Mouse (Mus musculus): Measurements from ENCODE around the gene Abhd14b.
"Not testable (repeated sequence)": the region's sequence is repeated elsewhere in the genome, so short reads cannot be mapped to it uniquely, and the experiment has no call there.

The Abhd14b gene

DNA sequence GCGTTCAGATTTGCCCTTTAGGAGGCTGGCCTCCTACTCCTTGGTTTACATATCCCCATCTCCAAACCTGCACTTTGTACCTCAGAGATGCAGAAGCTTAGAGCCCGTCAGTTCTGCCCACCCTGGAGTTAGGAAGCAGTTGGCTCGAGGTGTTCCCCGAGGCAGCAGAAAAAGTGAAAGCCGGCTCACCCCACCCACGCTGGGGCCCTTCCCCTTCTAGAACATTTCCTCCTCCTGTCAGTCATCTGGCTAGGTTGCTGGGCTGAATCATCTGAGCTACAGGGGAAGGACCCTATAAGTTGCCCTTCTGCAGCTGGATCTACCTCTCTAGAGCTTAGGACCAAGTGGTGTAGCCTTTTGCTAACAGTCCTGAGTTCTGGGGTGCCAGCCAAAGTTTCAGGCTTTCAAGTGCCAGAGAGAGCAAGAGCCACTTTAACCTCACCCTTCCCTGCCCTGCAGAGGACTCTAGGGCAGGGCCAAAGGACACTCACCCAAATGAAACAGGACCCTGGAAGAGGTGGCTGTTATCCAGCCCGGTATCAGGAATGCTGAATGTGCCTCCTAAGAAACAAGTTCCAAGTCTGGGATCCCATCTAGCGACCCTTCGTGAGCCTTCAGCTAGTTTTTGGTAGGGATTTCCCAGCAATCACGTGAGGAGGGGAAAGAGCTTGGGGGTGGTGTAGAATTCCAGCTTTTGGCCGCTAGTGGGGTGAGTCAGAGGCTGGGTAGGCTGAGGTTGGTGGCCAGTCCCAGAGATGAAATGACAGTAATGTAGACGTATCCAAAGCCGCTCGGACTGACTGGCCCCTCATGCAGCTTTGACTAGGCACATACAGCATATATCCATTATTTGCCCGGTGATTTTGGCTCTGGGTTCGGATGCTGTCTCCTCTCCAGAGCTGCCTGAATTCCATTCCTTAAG lies 29.0 kb downstream of the Abhd14b start:
- no peak for DNase-seq

DNA sequence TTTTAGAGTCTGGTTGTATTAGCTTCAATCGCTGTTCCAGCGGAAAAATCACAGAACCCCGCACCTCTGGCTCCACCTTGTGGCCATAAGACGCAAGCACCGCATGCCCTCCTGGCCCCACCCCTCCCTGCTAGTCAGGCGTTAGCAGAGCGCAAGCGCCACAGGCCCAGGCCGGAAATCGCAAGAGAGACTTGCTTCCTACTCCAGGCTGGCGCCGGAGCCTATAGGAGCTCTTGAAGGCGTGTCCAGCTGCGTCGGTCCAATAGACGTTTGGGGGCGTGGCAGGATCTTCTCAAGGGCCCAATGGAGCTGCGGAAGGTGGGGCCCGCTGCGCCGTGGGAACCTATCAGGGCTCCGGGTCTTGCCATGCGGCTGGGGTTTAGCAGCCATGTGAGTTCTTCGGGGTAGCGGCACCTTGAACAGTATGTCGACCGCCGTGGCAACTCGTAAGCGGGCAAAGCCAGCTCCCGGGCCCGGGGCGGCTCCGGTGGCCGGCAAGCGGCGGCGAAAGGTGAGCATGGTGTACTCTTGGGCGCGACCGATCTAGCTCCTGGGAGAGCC lies 29.7 kb downstream of the Abhd14b start, which contains the start of gene Parp3:
Gene Parp3 (minus strand): TSS at position 26 of the 561 bp plus-strand sequence.
- DNase-seq = peak; percentile 98 to 99

DNA sequence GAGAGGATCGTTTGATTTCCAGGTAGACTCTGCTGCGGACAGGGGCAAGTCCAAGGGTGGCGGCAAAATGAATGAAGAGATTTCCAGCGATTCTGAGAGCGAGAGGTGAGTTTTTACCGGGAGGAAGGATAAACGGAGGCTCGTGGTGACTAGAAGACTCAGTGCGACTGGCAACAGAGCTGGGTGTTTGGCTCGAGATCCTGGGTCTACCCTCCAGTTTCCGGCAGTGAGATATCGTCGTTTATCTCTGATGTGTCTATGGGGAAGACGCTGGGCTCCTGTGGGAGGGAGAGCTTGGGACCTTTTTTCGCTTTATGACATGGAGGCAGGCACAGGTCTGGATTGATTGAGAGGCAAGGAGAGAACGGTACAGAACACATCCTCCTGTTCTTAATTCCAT lies 30.4 kb downstream of the Abhd14b start:
- DNase-seq = peak in 1 of 2 experiments; percentile 28

DNA sequence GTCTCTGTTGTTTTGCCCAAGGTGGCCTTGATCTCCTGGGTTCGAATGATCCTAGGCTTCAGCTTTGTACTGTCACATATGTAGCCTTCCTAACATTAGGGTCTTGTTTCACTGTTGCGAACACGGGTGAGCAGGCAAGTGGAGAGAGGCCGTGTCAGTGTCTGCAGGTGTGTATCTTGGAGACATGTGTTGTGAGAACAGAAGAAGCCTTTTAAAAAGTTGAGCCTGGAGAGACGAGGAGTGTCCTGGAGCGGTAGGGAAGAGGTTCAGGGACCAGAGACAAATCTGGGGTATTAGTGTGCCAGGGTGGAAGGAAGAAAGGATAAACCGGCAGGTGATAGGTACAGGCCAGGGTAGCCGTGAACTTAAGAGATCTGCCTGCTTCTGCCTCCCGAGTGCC lies 30.8 kb downstream of the Abhd14b start:
- DNase-seq = peak in 1 of 2 experiments; percentile 1

DNA sequence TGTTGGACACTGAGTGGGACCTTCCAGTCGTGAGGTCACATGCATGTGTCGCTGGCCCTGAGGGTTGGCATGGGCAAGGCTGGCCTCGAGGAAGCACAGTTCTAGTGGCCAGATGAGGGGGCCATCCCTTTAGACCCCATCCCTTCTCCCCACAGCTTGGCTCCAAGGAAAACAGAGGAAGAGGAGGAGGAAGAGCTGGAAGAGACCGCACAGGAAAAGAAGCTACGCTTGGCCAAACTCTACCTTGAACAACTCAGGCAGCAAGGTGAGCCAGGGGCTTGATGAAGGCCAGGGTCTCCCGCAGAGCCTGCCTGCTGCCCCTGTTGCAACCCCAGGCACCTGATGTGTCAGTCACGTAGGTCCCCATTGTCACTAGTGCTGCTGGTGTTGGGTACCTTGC lies 33.3 kb downstream of the Abhd14b start:
- peak in 1 of 2 experiments; percentile 1 for DNase-seq

DNA sequence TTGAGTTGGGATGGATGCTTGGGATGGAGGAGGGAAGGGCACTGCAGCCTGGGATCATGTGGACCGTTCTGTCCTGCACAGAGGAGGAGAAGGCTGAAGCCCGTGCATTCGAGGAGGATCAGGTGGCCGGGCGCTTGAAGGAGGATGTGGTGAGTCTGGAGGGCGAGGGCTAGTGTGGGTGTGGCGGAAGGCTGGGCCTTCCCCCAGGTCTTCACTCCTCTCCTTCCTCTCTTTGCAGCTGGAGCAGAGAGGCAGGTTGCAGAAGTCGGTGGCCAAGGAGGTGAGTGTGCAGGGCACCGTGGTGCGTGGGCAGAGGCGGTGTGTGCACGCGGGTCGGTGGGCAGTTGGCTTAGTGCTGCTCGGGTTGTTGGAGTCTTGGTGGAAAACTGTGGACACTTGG lies 33.8 kb downstream of the Abhd14b start:
- peak in 1 of 2 experiments; percentile 2 for DNase-seq

DNA sequence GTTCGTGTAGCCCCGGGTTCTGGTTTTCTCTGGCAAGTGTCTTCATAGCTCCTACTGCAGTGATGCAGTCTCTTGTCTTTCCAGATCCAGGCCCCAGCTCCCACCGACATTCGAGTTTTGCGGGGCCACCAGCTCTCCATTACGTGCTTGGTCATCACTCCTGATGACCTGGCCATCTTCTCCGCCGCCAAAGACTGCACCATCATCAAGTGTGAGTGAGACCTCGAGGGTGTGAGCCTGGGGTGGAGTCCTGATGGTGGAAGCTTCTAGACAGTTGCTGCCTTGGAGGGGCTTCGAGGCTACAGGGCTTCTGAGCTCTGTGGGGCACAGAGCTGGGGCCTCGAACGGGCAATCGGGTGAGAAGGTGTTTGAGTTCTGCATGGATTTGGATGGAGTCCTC lies 34.4 kb downstream of the Abhd14b start:
- peak in 1 of 2 experiments; percentile 1 for DNase-seq

DNA sequence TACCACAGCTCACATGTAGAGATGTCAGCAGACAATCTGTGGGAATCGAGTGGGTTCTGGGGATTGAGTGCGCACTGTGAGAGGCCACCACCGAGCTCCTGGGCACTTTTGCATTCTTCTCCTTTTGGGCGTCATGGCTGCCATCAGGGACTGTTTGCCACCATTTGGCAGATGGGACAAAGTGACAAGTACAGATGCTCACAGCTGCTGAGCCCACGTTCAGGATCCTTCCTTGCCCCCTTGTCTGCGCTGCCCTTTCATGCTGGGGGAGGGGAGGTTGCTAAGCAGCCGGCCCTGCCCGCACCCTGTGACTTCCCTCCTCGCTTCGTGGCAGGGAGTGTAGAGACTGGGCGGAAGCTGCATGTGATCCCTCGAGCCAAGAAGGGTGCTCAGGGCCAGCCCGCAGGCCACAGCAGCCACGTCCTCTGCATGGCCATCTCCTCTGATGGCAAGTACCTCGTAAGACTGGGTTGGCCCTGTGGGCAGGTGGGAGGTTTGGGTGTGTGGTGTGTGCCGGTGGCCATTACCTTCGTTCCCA lies 35.4 kb downstream of the Abhd14b start:
- DNase-seq = no peak

DNA sequence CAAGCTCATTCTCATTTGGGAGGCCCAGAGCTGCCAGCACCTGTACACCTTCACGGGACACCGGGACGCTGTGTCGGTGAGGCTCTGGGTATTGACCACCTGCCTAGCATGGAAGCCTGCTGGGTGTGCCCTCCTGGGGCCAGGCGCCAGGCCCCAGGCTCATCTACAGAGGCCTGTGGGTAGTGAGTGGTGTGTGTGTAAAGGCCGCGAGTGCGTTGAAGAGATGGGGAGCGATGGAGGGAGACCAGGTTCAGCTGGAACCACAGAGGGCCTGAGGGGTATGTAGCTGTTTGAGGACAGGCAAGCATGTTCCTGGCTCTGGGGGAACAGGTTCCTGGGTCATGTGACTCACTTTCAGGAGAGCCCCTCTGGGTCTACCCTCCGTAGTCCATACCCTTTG lies 35.9 kb downstream of the Abhd14b start:
- no peak for DNase-seq

DNA sequence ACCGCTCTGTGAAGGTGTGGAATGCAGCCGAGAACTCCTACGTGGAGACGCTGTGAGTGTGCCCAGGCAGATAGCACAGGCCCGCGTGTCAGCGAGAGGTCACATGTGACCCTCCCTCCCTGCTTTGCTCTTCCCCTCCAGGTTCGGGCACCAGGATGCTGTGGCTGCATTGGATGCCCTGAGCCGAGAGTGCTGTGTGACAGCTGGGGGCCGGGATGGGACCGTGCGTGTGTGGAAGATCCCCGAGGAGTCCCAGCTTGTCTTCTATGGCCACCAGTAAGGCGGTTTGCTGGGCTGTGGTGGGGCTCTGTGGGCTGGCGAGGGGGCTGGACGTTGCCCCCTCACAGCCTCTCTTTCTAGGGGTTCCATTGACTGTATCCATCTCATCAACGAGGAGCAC lies 36.3 kb downstream of the Abhd14b start:
- DNase-seq = no peak

DNA sequence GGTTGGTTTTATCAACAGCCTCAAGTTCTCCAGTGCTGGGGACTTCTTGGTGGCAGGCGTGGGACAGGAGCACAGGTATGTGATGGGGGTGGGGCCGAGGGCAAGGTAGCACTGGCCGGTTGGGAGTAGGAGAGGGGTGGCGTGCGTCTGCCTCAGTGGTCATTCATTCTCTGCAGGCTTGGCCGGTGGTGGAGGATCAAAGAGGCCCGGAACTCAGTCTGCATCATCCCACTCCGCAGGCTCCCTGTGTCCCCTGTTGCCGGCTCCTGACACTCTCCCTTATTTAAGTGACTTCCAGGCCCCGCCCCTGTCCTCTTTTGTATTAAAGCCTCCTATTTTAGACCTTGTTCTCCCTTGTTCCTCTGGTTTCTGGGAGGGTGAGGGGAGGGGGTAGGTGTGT lies 37.8 kb downstream of the Abhd14b start:
- DNase-seq = peak in 1 of 2 experiments; percentile 5

DNA sequence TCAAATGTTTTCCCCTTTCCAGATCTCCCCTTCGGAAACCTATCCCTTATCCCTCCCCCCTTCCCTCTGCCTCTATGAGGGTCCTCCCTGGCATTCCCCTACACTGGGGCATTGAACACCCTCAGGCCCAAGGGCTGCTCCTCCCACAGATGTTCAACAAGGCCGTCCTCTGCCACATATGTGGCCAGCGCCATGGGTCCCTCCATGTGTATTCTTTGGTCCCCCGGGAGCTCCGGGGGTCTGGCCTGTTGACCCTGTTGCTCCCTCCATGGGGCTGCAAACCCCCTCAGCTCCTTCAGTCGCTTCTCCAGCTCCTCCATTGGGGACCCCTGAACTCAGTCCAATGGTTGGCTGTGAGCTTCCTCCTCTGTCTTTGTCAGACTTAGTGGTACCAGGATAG lies 40.3 kb downstream of the Abhd14b start:
- DNase-seq = not testable (repeated sequence)

DNA sequence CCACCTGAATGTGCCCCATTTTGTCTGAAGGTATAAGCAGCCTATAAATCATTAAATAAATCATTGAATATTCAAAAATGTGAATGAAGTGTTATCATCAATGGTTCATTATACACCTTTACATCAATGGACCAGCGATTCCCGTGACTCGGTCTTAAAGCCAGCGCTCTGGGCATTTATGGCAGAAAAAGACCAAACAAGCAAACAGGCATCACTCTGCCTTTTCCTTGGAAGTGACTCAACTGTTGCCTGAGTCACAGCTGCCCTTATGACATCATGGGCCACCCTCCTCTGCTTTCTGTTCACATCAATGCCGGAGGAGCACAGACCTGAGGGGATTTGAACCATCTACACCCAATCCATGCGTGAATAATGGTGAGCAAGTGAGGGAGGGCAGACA lies 52.4 kb downstream of the Abhd14b start, which contains the start of gene Iqcf1:
Gene Iqcf1 (plus strand): TSS at position 301 of the 400 bp plus-strand sequence.
- DNase-seq = no peak

DNA sequence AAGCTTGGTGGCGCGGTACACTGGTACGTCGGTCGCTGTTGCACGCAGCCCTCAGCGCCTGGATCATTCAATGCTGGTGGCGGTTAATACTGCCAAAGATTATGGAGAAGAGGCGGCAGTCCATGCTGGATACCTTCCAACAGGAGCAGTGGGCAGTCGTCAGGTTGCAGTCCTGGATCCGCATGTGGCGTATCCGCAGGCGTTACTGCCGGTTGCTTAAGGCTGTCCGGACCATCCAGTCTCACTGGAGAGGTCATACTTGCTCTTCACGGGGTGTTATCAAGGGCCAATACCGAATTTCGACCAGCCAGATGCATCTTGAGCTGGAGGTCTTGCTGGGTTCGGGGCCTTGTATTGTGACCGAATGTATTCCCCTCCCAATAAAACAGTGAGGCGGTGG lies 54.6 kb downstream of the Abhd14b start:
- DNase-seq = no peak

All from cerebellum, postnatal 10 days (tissue).